Mouse (Mus musculus) myocyte (in vitro differentiated cells): ENCODE data around the gene Homer3.

Experiments used
- CEBPB ChIP-seq: IDR thresholded peaks from 2 replicates; pipeline ENCODE4 v1.6.1; 2011; ENCODE audit warnings: mild to moderate bottlenecking, moderate library complexity; ENCODE audit not compliant: poor library complexity, insufficient read depth, severe bottlenecking
- POLR2A ChIP-seq: IDR thresholded peaks from one replicate; pipeline ENCODE4 v1.6.1; 2011; ENCODE audit warnings: low read depth, mild to moderate bottlenecking, control low read depth, moderate library complexity; ENCODE audit not compliant: insufficient read length
- SRF ChIP-seq: IDR thresholded peaks from one replicate; pipeline ENCODE4 v1.6.1; 2011; ENCODE audit warnings: low read depth; ENCODE audit not compliant: control insufficient read depth, insufficient read length
- TCF12 ChIP-seq: IDR thresholded peaks from one replicate; pipeline ENCODE4 v1.6.1; 2011; ENCODE audit warnings: mild to moderate bottlenecking, control low read depth; ENCODE audit not compliant: poor library complexity, insufficient read depth, severe bottlenecking
- USF1 ChIP-seq: IDR thresholded peaks from one replicate; pipeline ENCODE4 v1.6.1; 2011; ENCODE audit warnings: low read depth, mild to moderate bottlenecking, control low read depth, moderate library complexity

GRCm38 (mm10) chr8:70313399-70313798 is 30.8 kb downstream of the Homer3 start:
- TF ChIP-seq USF1 (no peak), TCF12 (no peak), SRF (no peak), POLR2A (no peak), CEBPB (no peak)
